Mouse (Mus musculus): ENCODE measurements around the gene Ifnl3.
"Not testable (repeated sequence)": the region's sequence is repeated elsewhere in the genome, so short reads cannot be mapped to it uniquely, and the experiment has no call there.

Ifnl3 gene

DNA sequence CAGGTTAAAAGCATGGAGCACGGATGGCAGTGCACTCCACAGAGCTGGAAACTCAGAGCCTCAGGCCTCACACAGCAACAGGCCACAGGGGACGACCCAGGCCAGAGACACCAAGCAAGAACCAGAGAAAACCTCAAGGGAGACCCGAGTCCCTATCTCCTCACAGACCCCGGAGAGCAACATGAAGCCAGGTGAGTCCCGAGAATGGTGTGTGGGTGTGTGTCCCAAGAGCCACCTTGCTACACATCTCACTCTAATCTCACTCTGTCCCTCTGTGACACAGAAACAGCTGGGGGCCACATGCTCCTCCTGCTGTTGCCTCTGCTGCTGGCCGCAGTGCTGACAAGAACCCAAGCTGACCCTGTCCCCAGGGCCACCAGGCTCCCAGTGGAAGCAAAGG lies at the start of gene Ifnl3:
Ifnl3 (plus strand) TSS at position 301 of the 400 bp plus-strand sequence.
- DNase-seq (ENCODE audit: low read depth, low spot score): not testable (repeated sequence)

DNA sequence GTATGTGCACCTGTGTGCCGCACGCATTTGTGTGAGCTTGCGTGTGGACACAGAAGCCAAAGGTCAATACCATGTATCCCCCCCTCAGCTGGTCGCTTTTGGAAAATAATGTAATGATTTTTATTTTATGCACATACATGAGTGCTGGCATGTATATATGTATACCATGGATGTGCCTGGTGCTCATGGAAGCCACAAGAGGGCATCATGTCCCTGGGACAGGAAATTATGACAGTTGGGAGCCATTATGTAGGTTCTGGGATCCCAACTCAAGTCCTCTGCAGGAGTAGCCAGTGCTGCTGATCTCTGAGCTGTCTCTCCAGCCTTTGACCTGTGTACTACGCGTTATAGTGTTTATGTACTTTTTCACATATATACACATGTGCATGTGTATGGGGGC lies 46.4 kb upstream of the Ifnl3 start:
- DNase-seq (ENCODE audit: low read depth, low spot score): no peak

DNA sequence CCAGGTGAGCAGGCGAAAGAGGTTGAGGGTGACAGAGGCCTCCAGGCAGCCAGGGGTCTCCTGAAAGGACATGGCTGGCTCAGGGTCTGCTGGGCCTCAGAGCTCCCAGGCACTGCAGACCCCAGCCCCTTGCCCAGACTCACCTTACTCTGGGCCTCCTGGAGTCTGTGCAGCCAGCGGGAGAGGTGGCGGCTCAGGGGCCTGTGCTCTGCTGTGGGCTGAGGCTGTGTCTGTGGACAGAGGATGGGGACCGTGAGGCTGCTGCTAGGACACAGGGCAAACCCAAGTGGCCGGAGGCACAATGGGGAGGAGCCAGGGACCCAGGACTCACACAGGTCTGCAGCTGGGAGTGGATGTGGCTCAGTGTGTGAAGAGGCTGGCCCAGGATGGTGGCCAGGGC lies 45.3 kb upstream of the Ifnl3 start:
- no peak for DNase-seq (ENCODE audit: low read depth, low spot score)

DNA sequence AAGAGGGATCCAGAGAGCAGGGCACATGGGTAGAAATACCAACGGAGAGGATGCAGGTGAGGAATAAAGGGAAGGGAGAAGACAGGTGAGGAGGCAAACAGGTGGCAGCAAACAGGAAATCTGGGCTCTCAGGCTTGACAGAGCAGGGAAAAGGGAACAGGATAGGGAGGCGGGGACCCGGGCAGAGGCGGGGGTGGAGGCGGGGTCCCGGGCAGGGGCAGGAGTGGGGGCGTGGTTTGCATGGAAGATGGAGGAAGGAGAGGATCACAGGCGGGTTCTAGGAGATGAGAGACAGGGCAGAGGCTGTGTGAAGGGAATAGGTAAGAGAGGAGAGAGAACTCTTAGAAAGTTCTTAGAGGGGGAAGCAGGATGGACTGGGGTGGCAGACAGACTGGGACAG lies 43.8 kb upstream of the Ifnl3 start:
- no peak for DNase-seq (ENCODE audit: low read depth, low spot score)

DNA sequence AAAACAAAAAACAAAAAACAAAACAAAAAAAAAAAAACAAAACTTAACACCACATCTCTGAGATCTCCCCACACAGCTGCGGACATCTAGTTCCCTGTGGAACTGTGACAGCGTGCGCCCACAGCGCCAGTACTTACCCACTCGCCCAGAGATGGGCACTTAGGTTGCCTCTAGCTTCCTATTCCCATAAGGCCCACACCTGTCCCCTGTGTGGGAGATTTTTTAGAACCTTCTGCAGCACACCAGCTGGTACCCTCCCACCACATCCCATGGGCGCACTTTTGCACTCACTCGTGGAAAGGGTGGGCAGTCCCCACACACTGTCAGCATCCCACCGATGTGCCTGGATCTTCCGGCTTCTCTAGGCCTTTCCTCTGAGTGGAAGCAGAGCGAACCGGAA lies 39.8 kb upstream of the Ifnl3 start:
- no peak for DNase-seq (ENCODE audit: low read depth, low spot score)

DNA sequence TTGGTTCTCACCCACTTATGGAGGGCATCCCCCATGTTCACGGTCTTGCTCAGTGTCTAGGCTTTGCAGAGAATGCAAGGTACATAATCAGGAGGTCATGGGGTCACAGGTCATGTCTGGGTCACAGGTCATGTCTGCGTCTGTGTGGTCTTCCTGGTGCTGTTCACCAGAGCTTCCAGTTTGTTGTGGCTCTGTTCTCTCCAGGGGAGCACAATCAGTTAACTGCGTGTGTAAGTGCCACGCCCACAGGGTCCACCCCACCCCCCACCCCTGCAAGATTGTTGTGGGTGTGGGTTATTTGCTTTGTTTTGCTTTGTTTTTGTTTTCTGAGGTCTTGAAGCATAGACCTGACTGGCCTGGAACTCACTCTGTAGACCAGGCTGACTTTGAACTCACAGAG lies 38.4 kb upstream of the Ifnl3 start:
- DNase-seq (ENCODE audit: low read depth, low spot score): no peak

DNA sequence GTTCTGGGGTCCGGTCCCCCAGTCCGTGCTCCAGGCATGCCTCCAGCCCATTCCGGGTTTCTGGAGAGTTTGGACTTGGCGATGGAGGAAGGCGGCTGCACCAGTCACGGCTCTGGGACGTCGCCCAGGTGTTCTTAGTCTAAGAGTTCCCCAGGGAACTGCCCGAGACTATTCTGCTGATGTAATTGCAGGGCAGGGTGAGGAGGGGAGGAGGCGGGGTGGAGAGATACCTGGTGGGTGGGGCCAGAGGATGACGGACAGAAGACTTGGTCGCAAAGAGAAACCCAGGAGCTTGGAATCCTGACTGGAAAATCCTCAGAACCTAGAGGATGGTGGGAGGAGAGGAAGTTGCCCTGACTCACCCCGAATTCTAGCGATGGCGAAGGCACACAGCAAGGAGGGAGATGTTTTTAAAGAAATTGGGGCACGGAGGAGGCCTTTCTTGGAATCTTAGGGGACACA lies 34.6 kb upstream of the Ifnl3 start:
- DNase-seq (ENCODE audit: low read depth, low spot score): no peak

DNA sequence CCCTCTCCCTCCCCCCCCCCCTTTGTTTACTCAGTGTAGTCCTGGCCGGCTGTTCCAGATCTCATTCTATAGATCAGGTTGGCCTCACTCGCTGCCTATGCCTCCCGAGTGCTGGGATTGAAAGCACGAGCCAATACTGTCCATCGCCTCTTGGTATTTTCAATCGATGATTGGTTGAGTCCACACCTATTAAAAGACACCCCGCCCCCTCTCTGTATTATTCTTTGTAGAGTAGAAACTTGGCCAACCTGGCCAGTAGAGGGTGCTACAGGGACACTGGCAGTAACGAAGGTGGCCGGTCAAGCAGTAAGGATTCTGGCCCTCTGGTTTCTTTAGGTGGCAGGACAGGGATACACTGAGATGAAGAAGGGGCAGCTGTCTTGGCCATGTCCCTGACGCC lies 32.2 kb upstream of the Ifnl3 start:
- peak; percentile 17 for DNase-seq (ENCODE audit: low read depth, low spot score)

DNA sequence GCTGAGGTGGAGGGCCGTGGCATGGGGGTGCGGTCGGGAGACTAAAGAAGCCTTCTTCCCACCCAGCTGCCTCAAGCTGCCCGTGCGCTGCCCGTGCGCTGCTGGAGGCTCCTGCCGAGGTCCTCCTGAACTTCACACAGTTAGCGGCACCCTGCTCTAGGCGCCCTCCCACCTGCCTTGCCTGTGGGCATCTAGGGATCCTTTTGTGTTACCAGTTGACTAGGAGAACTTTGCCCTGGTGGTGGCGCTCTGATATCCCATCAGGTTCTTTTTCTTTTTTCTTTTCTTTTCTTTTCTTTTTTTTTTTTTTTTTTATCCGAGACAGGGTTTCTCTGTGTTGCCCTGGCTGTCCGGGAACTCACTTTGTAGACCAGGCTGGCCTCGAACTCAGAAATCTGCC lies 31.7 kb upstream of the Ifnl3 start:
- no peak for DNase-seq (ENCODE audit: low read depth, low spot score)

DNA sequence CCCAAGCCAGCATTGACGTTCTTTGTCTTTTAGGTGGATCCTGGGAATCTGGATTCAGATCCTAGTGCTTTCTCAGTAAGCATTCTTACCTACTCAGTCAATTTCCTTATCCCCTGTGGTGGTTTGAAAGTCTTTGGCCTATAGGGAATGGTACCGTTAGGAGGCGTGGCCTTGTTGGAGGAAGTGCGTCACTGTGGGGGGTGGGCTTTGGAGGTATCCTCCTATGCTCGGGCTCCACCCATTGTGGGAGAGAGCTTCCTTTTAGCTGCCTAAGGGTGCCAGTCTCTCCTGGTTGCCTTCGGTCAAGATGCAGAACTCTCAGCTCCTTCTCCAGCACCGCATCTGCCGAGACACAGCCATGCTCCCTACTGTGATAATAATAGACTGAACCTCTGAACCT lies 30.3 kb upstream of the Ifnl3 start:
- DNase-seq (ENCODE audit: low read depth, low spot score): no peak

DNA sequence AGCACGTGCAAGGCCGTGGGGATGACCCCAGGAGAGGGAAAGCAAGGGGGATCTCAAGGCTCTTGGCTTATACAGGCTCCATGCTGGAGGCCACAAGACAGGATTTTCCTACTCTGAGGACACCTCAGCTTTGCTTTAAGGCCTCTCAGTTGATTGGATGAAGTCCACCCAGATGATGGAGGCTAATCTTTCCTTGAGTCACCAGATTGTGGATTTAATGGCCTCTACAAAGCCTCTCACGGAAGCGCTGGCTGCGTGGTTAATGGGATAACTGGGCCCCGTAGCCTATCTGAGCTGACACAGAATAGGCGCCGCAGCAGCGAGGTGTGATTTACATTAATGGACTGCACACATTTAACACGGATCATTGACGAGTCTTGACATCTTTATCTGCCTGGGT lies 27.2 kb upstream of the Ifnl3 start:
- DNase-seq (ENCODE audit: low read depth, low spot score): no peak

DNA sequence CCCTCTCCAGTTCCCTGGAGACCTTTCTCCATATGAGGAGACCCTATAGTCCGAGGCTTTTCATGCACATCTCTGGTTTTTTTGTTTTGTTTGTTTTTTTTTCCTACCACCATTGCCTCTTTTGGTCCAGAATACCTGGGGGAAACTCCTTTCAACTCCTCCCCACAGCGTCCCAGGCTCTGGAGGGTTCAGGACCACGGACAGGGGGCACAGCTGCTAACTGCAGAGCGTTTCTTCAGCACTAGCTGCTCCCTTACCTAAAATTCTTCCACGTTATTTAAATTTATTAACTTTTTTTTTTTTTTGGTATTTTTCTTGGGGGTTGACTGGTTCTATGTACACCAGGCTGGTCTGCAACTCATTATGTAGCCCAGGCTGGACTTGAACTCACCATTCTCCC lies 17.1 kb upstream of the Ifnl3 start:
- no peak for DNase-seq (ENCODE audit: low read depth, low spot score)

DNA sequence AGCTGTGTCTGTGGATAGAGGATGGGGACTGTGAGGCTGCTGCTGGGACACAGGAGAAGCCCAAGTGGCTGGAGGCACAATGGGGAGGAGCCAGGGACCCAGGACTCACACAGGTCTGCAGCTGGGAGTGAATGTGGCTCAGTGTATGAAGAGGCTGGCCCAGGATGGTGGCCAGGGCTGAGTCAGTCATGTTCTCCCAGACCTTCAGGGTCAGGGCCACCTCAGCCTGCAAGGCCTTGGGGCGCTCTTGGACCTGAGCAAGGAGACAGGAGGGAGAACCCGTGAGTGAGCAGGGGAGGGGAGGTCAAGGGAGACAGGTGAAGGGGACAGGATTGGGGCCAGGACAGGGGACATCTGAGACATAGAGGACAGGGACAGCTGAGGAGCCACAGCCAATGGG lies 13.5 kb upstream of the Ifnl3 start:
- DNase-seq (ENCODE audit: low read depth, low spot score): not testable (repeated sequence)

DNA sequence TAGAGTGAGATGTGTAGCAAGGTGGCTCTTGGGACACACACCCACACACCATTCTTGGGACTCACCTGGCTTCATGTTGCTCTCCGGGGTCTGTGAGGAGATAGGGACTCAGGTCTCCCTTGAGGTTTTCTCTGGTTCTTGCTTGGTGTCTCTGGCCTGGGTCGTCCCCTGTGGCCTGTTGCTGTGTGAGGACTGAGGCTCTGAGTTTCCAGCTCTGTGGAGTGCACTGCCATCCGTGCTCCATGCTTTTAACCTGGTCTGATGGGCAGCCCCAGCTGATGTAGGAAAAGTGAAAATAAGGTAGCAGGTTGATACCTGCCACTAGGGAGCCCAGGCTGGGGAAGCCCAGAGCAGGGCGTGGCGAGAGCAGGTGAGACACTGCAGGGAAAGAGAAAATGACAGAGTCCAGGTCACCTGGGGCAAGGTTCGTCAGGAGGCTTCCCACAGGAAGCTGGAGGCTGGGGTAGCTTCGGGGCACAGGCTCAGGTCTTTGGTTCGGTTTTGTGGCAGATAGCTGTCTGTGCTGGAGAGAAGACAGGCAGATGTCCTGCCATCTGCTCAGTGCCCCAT lies 12.1 kb upstream of the Ifnl3 start, which contains the start of gene Ifnl2:
Ifnl2 (minus strand) TSS at position 51 of the 570 bp plus-strand sequence.
- not testable (repeated sequence) for DNase-seq (ENCODE audit: low read depth, low spot score)

DNA sequence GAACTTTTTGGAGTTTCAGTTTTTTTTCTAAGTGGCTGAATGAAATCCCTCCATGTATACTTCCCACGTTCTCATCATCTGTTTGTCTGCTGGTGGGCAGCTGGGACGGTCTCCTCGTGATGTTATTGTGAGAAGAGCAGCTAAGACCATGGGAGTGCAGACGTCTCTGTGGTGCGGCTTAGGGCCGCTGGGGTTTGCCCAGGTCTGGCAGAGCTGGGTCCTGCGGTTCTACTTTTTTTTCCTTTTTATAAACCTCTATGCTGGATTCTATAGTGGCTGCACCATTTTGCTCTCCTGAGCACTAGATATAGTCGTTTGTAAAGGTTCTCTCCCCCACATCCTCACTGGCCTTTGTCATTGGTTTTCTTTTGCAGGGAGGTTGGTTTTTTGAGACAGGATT lies 11.2 kb upstream of the Ifnl3 start:
- DNase-seq (ENCODE audit: low read depth, low spot score): no peak

DNA sequence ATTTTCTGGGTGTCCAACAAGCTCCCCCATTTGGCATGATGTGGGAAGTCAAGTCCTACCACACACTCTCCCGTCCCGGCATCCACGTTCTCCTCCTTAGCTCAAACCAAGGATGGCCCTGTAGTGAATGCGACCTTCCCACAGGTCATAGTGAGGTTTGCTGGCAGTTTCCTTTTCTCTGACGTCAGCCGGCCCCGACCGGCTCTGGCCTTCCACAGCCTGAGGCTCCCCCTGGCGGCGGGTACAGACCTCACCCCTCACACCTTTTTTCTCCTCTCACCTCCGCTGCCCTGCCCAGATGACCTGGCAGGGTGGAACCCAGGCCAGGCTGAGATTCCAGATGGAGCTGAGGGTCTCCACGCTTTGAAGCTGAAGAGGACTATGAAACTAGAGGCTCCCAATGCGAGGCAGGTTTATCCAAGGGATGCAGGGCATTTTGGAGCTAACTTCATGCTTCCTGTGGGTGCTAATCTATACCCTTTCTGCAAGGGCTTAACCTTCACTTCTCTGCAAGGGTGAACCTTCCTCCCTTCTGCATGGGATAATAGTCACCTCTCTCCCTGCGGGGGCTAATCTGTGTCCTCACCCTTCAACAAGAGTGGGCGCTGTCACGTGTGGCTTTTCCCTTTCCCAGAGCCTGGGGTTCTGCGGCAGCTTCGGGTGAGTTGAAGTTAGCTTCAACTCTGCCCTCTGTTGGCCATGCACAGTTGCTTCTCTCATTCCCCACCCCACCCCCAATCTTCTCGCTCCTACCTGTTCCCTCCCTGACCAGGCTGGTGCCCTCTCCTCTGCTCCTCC lies 5.5 kb downstream of the Ifnl3 start:
- peak; percentile 50 for DNase-seq (ENCODE audit: low read depth, low spot score)

DNA sequence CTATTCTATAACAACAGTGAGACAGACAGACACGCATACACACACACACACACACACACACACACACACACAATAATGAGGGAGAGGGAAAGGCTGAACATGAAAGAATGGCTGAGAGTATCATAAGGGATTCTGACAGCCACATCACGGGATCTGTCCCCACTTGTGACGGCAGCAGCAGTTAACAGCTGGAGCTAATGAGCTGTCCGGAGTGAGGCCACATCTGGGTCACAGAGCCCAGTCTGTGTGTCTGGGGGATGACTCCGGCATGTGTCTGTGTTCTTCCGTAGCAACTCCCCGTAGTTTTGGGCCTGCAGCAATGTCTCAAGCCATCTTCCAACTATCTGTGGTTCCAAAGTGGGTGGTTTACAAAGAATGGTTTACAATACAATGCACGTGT lies 9.4 kb downstream of the Ifnl3 start:
- DNase-seq (ENCODE audit: low read depth, low spot score): no peak

DNA sequence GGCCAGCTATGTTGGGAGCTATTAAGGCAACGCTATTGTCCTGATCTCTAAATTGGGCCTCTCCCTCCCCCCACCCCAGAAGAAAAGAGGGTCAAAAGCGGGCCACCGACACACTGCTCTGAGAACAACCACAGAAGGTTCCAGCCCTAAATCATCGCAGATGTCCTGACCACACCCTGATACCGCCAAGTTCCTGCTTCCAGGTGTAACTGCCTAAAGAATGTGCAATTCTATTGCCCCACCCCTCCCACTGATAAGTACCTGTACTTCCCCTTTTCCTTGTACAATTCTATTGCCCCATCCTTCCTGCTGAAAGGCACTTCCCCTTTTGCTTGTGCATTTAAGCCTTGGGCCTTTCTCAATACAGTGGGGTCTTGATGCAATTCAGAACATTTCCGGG lies 16.2 kb downstream of the Ifnl3 start:
- not testable (repeated sequence) for DNase-seq (ENCODE audit: low read depth, low spot score)

DNA sequence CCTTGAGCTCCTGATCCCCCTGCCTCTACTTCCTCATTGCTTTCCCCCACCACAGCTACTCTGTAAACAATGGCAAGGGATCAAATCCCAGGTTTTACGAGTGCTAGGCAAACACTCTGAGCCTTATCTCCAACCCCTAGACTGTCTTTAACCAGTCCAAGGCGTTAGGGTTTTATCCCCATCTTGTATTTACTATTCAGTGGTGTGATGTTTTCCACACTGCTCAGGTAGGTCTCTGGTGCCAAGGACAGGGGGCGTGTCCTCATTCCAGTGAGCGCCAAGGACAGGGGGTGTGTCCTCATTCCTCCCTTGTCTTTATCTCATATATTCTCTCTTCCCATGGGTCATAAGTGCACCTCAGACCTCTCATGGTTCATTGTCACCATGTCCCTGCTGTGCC lies 17.9 kb downstream of the Ifnl3 start, which contains the start of gene Sycn:
Sycn (plus strand) TSS at position 360 of the 400 bp plus-strand sequence.
- no peak for DNase-seq (ENCODE audit: low read depth, low spot score)

DNA sequence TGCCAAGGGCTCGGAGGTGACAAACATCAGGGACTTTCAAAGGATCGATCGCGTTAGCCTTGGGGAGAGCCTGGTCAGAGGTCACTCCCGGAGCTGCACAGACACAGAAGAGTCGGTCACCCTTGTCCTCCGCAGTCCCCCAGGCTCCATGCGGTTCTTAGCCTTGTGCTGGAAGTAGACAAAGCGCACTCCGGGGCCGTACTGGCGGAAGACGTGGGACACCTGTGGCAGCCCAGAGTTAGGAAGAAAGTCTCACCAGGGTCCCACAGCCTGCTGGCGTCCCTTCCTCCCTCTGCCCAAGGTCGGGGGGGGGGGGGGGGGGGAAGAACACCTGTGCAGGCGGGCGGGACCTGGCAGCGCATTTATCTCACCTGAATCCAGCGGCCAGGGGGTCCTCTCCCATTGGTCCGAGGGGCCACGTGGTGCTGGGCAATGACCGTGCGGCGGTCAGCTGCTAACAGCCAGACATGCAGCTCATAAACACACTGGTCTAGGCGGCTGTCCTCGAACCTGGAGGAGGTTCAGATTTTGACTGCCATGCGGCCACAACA lies 21.5 kb downstream of the Ifnl3 start:
- DNase-seq (ENCODE audit: low read depth, low spot score): no peak

DNA sequence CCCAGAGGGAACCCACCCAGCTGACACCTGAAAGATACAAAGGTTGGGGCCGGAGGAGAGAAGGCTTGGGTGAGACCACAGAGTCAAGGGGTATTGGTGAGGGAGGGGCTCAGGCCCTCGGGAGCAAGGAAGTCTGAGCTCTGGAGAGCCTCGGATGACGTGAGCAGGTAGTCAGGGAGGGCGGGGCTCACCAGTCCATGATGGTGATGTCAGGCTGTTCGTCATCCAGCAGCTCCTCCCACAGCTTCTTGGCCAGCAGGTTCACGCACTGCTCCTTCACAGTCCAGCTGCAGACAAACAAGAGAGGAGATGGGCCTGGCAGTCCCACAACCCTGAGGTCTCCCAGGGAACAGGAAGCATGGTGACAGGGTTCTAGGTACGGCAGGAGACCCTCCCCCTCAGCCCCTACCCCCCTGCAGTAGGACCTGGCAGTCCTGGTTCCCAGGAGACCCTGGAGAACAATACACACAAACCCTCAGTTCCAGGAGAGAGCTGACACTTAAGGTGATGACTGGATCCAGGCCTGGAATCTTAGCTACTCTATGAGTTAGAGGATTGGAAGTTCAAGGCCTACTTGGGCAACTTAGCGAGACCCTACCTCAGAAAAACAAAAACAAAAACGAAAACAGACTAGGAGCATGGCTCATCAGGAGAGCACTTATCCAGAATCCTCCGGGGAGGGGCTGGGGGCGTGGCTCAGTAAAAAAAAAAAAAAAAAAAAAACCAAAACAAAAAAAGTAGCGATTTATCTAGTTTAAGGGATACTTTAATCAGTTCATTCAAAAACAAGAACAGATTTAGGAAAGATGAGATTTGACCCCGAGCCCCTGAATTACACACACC lies 22.6 kb downstream of the Ifnl3 start:
- no peak for DNase-seq (ENCODE audit: low read depth, low spot score)

DNA sequence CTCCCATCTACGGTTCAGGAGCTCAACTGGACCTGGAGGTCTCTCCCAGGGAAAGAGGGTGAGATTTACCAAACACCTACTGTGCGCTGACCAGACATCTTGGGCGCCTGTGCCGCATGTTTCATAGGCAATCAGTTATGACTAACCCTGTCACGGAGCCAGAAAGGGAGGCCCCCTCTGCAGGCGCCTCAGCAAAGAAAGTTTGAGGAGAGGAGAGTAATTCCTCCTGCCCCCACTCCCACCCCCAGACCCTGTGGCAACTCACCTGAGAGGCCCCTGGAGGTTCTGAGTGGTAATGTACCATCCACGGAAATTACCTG lies 23.2 kb downstream of the Ifnl3 start:
- DNase-seq (ENCODE audit: low read depth, low spot score): no peak

Measured in c-Kit-negative CD71-positive TER-119-positive erythroid progenitor cells, embryonic 14.5 days (primary cell).